Mouse (Mus musculus): ENCODE results near the gene Serpinb1c. TPM values are rescaled to one million over a fixed set of nuclear protein-coding genes. Genes with fewer than 3 reads are reported as not detected.

Serpinb1c gene
- total and polyA plus RNA-seq, 3 experiments: not detected

GRCm38 (mm10) chr13:32846221-32846620 lies 51.8 kb downstream of the Serpinb1c start:
- Histone ChIP-seq H3K4me3 (ENCODE audit: low read depth, low read length) (no peak overlapping the region), H3K36me3 (replicated peaks) (no peaks in the 10 kb centered on the region), H3K4me1 (ENCODE audit: insufficient read depth, low read depth, low read length) (no peaks in the 10 kb centered on the region), H3K9me3 (replicated peaks) (no peaks in the 10 kb centered on the region), H3K27me3 (ENCODE audit: insufficient read depth, low read length) (peaks cover 9% of the 10 kb centered on the region; the same call in 1 of the 2 replicates)
- DNase-seq (ENCODE audit: low spot score) (no peak), ATAC-seq (ENCODE audit: extremely low read depth, insufficient number of reproducible peaks, low FRiP score, poor library complexity, severe bottlenecking) (no peak)
- TF ChIP-seq TAL1 (conservative IDR thresholded peaks at IDR 0.05; ENCODE audit: low read depth, low read length): no peak
- TF ChIP-seq GATA2 (IDR thresholded peaks at IDR 0.05; ENCODE audit: borderline replicate concordance, low read depth, low read length): no peak
- no peak for TF ChIP-seq CTCF (IDR thresholded peaks at IDR 0.05; ENCODE audit: low read depth, low read length)
- no peak for TF ChIP-seq GATA1 (IDR thresholded peaks at IDR 0.05; ENCODE audit: borderline replicate concordance, low read length)
- TF ChIP-seq POLR2AphosphoS5 (IDR thresholded peaks at IDR 0.05; ENCODE audit: insufficient replicate concordance, low read depth, low read length): no peak

GRCm38 (mm10) chr13:32841349-32841748 lies 56.7 kb downstream of the Serpinb1c start:
- no peak overlapping the region for H3K4me3 ChIP-seq (ENCODE audit: low read depth, low read length)
- DNase-seq (ENCODE audit: low spot score): no peak
- H3K4me1 ChIP-seq (ENCODE audit: insufficient read depth, low read depth, low read length): no peaks in the 10 kb centered on the region
- H3K36me3 ChIP-seq (replicated peaks): no peaks in the 10 kb centered on the region
- no peak for TF ChIP-seq GATA2 (IDR thresholded peaks at IDR 0.05; ENCODE audit: borderline replicate concordance, low read depth, low read length)
- TF ChIP-seq GATA1 (IDR thresholded peaks at IDR 0.05; ENCODE audit: borderline replicate concordance, low read length): no peak
- no peak for TF ChIP-seq POLR2AphosphoS5 (IDR thresholded peaks at IDR 0.05; ENCODE audit: insufficient replicate concordance, low read depth, low read length)
- TF ChIP-seq TAL1 (conservative IDR thresholded peaks at IDR 0.05; ENCODE audit: low read depth, low read length): no peak
- no peak for TF ChIP-seq CTCF (IDR thresholded peaks at IDR 0.05; ENCODE audit: low read depth, low read length)
- ATAC-seq (ENCODE audit: extremely low read depth, insufficient number of reproducible peaks, low FRiP score, poor library complexity, severe bottlenecking): no peak
- no peaks in the 10 kb centered on the region; the same call in none of the 2 replicates for H3K27me3 ChIP-seq (ENCODE audit: insufficient read depth, low read length)
- H3K9me3 ChIP-seq (replicated peaks): no peaks in the 10 kb centered on the region

- DNase-seq (ENCODE audit: low spot score): no peak
- no peaks in the 10 kb centered on the region for H3K4me1 ChIP-seq (ENCODE audit: insufficient read depth, low read depth, low read length)
- H3K9me3 ChIP-seq (replicated peaks): no peaks in the 10 kb centered on the region
- peaks cover 6% of the 10 kb centered on the region for H3K27me3 ChIP-seq (ENCODE audit: insufficient read depth, low read length)
- no peak overlapping the region for H3K4me3 ChIP-seq (ENCODE audit: low read depth, low read length)
- no peak for ATAC-seq (ENCODE audit: extremely low read depth, insufficient number of reproducible peaks, low FRiP score, poor library complexity, severe bottlenecking)
- H3K36me3 ChIP-seq (replicated peaks): no peaks in the 10 kb centered on the region
- TF ChIP-seq TAL1 (conservative IDR thresholded peaks at IDR 0.05; ENCODE audit: low read depth, low read length) (no peak), GATA1 (IDR thresholded peaks at IDR 0.05; ENCODE audit: borderline replicate concordance, low read length) (no peak), CTCF (IDR thresholded peaks at IDR 0.05; ENCODE audit: low read depth, low read length) (no peak), GATA2 (IDR thresholded peaks at IDR 0.05; ENCODE audit: borderline replicate concordance, low read depth, low read length) (no peak), POLR2AphosphoS5 (IDR thresholded peaks at IDR 0.05; ENCODE audit: insufficient replicate concordance, low read depth, low read length) (no peak)
Measured at GRCm38 (mm10) chr13:32839314-32839713, 58.7 kb downstream of the Serpinb1c start.

GRCm38 (mm10) chr13:32834513-32834912 lies 63.5 kb downstream of the Serpinb1c start:
- ATAC-seq (ENCODE audit: extremely low read depth, insufficient number of reproducible peaks, low FRiP score, poor library complexity, severe bottlenecking): no peak
- no peak for DNase-seq (ENCODE audit: low spot score)
- no peaks in the 10 kb centered on the region for H3K9me3 ChIP-seq (replicated peaks)
- H3K36me3 ChIP-seq (replicated peaks): no peaks in the 10 kb centered on the region
- no peaks in the 10 kb centered on the region for H3K4me1 ChIP-seq (ENCODE audit: insufficient read depth, low read depth, low read length)
- TF ChIP-seq CTCF (IDR thresholded peaks at IDR 0.05; ENCODE audit: low read depth, low read length) (no peak), GATA1 (IDR thresholded peaks at IDR 0.05; ENCODE audit: borderline replicate concordance, low read length) (no peak)
- H3K4me3 ChIP-seq (ENCODE audit: low read depth, low read length): no peak overlapping the region
- peaks cover 11% of the 10 kb centered on the region for H3K27me3 ChIP-seq (ENCODE audit: insufficient read depth, low read length)

GRCm38 (mm10) chr13:32833237-32833636 lies 64.8 kb downstream of the Serpinb1c start:
- TF ChIP-seq POLR2AphosphoS5 (IDR thresholded peaks at IDR 0.05; ENCODE audit: insufficient replicate concordance, low read depth, low read length): no peak
- DNase-seq (ENCODE audit: low spot score) (no peak), ATAC-seq (ENCODE audit: extremely low read depth, insufficient number of reproducible peaks, low FRiP score, poor library complexity, severe bottlenecking) (no peak)

GRCm38 (mm10) chr13:32832776-32833175 lies 65.2 kb downstream of the Serpinb1c start:
- Histone ChIP-seq H3K27me3 (ENCODE audit: insufficient read depth, low read length) (peaks cover 13% of the 10 kb centered on the region), H3K4me1 (ENCODE audit: insufficient read depth, low read depth, low read length) (no peaks in the 10 kb centered on the region), H3K4me3 (ENCODE audit: low read depth, low read length) (no peak overlapping the region), H3K36me3 (replicated peaks) (no peaks in the 10 kb centered on the region), H3K9me3 (replicated peaks) (no peaks in the 10 kb centered on the region)
- TF ChIP-seq GATA2 (IDR thresholded peaks at IDR 0.05; ENCODE audit: borderline replicate concordance, low read depth, low read length) (no peak), POLR2AphosphoS5 (IDR thresholded peaks at IDR 0.05; ENCODE audit: insufficient replicate concordance, low read depth, low read length) (no peak), TAL1 (conservative IDR thresholded peaks at IDR 0.05; ENCODE audit: low read depth, low read length) (no peak), GATA1 (IDR thresholded peaks at IDR 0.05; ENCODE audit: borderline replicate concordance, low read length) (no peak), CTCF (IDR thresholded peaks at IDR 0.05; ENCODE audit: low read depth, low read length) (no peak)
- DNase-seq (ENCODE audit: low spot score): no peak
- no peak for ATAC-seq (ENCODE audit: extremely low read depth, insufficient number of reproducible peaks, low FRiP score, poor library complexity, severe bottlenecking)

More at GRCm38 (mm10) chr13:32833237-32833636, 64.8 kb downstream of the Serpinb1c start:
- H3K36me3 ChIP-seq (replicated peaks): no peaks in the 10 kb centered on the region
- no peaks in the 10 kb centered on the region for H3K4me1 ChIP-seq (ENCODE audit: insufficient read depth, low read depth, low read length)
- no peaks in the 10 kb centered on the region for H3K9me3 ChIP-seq (replicated peaks)
- no peak overlapping the region for H3K4me3 ChIP-seq (ENCODE audit: low read depth, low read length)
- H3K27me3 ChIP-seq (ENCODE audit: insufficient read depth, low read length): peaks cover 13% of the 10 kb centered on the region
